Mouse (Mus musculus): ENCODE results near the gene Doc2g. TPM values are rescaled to one million over a fixed set of nuclear protein-coding genes. Genes with fewer than 3 reads are reported as not detected.
"Not testable (repeated sequence)": the region's sequence is repeated elsewhere in the genome, so short reads cannot be mapped to it uniquely, and the experiment has no call there.

Gene Doc2g
- polyA plus RNA-seq, 1 experiment: 2.1 TPM

DNA sequence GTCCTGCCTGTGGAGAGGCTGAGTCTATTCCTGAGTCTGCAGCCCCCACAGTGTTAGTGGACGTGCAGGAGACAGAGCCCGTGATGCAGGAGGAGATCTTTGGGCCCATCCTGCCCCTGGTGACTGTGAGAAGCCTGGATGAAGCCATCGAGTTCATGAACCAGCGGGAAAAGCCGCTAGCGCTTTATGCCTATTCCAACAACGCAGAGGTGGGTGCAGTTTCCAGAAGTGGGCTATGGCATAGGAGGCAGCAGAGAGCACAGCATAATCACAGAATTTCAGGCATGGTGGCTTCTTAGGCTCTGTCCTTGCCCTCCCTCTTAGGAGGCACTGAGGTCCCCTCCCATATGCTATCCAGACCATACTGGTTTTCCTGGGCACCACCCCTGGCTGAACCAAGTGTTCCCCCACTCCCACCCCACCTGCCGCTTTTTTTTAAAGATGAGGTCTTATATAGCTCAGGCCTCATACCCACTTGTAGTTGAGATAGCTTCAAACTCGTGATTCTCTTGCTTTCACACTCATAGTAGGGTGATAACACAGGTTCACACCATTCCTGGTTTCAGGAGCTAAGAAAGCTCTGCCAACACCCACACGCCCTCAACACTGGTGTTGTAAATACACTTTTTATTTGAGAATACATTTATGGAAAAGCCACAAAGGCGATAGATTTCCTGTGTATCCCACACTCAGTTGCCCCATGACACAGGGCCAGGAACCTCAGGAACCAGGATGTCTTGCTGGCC, 36.6 kb upstream of the Doc2g start:
- Histone ChIP-seq H3K4me1 (ENCODE audit: control insufficient read depth, insufficient read depth, low read length) (no peaks in the 10 kb centered on the region), H3K4me3 (ENCODE audit: insufficient read depth, low read length) (no peak overlapping the region), H3K27ac (ENCODE audit: insufficient read depth, low read length) (no peak overlapping the region)
- TF ChIP-seq CTCF (IDR thresholded peaks at IDR 0.05; ENCODE audit: borderline replicate concordance, insufficient read depth, low read length): no peak
- no peak for TF ChIP-seq POLR2A (IDR thresholded peaks at IDR 0.05; ENCODE audit: low read depth, low read length)

GRCm38 (mm10) chr19:3967258-3967657, 35.9 kb upstream of the Doc2g start:
- no peak for TF ChIP-seq CTCF (IDR thresholded peaks at IDR 0.05; ENCODE audit: borderline replicate concordance, insufficient read depth, low read length)
- TF ChIP-seq POLR2A (IDR thresholded peaks at IDR 0.05; ENCODE audit: low read depth, low read length): no peak
- Histone ChIP-seq H3K4me1 (ENCODE audit: control insufficient read depth, insufficient read depth, low read length) (no peaks in the 10 kb centered on the region), H3K4me3 (ENCODE audit: insufficient read depth, low read length) (no peak overlapping the region), H3K27ac (ENCODE audit: insufficient read depth, low read length) (no peak overlapping the region)

DNA sequence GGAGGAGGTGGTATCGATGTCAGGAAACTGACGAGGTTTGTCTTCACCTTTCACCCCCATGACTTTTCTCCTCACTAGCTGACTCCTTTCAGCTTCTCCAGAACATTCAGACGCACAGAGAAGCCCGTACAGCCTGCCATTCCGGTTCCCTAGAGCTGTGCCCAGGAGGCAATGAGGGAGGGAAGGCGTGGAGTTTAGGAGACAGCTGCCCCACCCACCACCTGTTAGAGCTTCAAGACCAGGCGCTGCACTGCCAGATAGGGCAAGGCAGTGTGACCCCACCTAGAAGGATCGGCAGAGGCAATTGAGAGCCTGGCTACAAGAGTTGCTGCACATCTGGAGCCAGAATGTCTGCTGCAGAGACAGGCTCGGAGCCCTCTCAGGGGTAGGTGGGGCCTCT, 30.9 kb upstream of the Doc2g start, which contains the start of gene Aldh3b2:
Aldh3b2 (plus strand) TSS at position 100 of the 400 bp plus-strand sequence.
- Histone ChIP-seq H3K4me3 (ENCODE audit: insufficient read depth, low read length) (no peak within 1 kb of the TSS), H3K27ac (ENCODE audit: insufficient read depth, low read length) (no peak within 1 kb of the TSS), H3K4me1 (ENCODE audit: control insufficient read depth, insufficient read depth, low read length) (no peaks in the 10 kb centered on the region)
- TF ChIP-seq CTCF (IDR thresholded peaks at IDR 0.05; ENCODE audit: borderline replicate concordance, insufficient read depth, low read length) (no peak), POLR2A (IDR thresholded peaks at IDR 0.05; ENCODE audit: low read depth, low read length) (no peak)

DNA sequence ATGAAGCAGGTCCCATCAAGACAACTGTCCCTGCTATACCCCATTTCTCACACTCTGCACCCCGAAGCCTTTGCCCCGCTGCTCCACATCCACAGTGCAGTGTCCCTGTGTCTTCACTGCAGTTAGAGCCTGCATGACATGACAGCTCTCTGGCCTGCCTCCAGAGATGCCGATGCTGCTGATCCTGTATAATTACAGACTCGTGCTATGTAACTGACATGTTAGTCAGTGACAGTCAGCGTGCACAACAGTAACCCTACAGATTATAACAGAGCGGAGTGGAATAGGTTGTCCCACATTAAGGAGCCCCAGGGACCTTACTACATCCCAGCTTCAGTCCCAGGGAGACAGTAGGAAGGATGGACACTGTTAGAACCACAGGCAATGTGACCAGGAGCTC, 28.5 kb upstream of the Doc2g start:
- not testable (repeated sequence) for H3K27ac ChIP-seq (ENCODE audit: insufficient read depth, low read length); H3K4me1 ChIP-seq (ENCODE audit: control insufficient read depth, insufficient read depth, low read length); H3K4me3 ChIP-seq (ENCODE audit: insufficient read depth, low read length)

DNA sequence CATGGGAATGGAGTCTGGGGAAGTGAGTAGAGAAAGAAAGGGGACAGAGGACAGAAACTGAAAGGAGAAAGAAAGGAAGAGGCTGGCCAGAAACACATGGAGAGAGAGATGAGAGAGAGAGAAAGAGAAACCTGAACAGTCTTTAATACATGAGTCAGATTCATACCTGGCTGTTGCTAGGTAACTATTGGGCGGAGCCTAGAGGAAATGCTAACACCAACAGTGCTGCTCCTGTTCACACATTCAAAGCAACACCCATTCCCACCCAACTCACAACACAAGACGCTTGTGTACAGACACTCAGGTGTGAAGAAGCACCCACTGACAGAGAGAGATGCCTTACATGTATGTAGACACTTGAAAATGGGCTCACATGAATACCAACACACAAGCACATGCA, 27.2 kb upstream of the Doc2g start:
- Histone ChIP-seq H3K4me3 (ENCODE audit: insufficient read depth, low read length) (no peak overlapping the region), H3K4me1 (ENCODE audit: control insufficient read depth, insufficient read depth, low read length) (no peaks in the 10 kb centered on the region), H3K27ac (ENCODE audit: insufficient read depth, low read length) (no peak overlapping the region)
- no peak for TF ChIP-seq POLR2A (IDR thresholded peaks at IDR 0.05; ENCODE audit: low read depth, low read length)
- TF ChIP-seq CTCF (IDR thresholded peaks at IDR 0.05; ENCODE audit: borderline replicate concordance, insufficient read depth, low read length): no peak

DNA sequence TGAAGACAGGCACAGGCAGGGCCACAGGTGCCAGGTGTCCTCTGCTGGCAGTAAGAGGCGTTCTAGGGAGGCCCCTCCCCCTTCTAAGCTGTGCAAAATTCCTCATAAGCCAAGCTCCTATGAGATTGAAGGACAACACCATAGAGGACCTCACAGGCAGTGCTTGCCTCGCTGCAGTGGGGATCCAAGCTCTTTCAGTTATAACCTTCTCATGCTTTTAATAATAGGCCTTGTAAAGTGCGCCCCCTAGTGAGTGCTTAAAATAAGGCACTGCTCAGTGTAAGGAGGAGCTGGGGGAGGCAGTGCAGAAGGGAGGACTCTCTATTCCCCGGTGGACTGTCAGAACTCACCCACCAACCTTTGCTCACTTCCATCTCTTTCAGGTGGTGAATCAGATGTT, 22.8 kb upstream of the Doc2g start:
- Histone ChIP-seq H3K4me1 (ENCODE audit: control insufficient read depth, insufficient read depth, low read length) (no peaks in the 10 kb centered on the region), H3K4me3 (ENCODE audit: insufficient read depth, low read length) (no peak overlapping the region), H3K27ac (ENCODE audit: insufficient read depth, low read length) (no peak overlapping the region)
- TF ChIP-seq CTCF (IDR thresholded peaks at IDR 0.05; ENCODE audit: borderline replicate concordance, insufficient read depth, low read length) (no peak; the same call in 1 of the 2 replicates), POLR2A (IDR thresholded peaks at IDR 0.05; ENCODE audit: low read depth, low read length) (no peak)

- TF ChIP-seq POLR2A (IDR thresholded peaks at IDR 0.05; ENCODE audit: low read depth, low read length) (no peak), CTCF (IDR thresholded peaks at IDR 0.05; ENCODE audit: borderline replicate concordance, insufficient read depth, low read length) (no peak)
- H3K27ac ChIP-seq (ENCODE audit: insufficient read depth, low read length): no peak overlapping the region
- no peaks in the 10 kb centered on the region for H3K4me1 ChIP-seq (ENCODE audit: control insufficient read depth, insufficient read depth, low read length)
- H3K4me3 ChIP-seq (ENCODE audit: insufficient read depth, low read length): no peak overlapping the region
These were observed 22.2 kb upstream of the Doc2g start for GRCm38 (mm10) chr19:3980917-3981316.

DNA sequence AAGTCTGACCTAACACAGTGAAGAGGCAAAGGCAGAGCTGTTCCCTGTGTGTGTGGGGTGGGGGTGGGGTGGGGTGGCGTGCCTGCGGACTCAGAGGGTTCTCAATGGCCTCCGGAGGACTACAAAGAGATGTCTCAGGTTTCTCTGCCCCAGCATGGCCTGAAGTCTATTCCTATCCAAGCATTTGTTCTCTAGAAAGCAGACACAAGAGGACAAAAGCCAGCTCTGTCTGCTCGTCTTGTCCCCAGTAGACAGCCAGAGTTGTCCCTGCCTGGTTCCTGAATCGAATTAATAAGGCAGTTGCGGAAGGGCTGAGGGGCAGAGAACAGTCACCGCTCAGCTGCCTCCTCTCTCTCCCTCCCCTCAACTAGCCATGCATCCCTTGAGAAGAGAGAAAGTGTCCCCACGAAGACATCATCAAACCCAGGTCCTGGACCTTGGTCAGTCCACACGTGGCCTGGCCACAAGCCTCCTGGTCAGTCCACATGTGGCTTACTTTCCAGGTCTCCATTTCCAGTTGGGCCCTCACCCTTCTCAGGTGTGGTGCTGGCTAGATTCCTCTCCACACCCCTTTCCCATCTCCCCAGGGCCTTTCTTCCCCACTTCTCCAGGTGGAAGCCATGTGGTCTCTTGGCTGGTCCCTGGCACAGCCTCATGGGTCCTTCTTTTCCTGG, 19.4 kb upstream of the Doc2g start:
- TF ChIP-seq POLR2A (IDR thresholded peaks at IDR 0.05; ENCODE audit: low read depth, low read length) (no peak), CTCF (IDR thresholded peaks at IDR 0.05; ENCODE audit: borderline replicate concordance, insufficient read depth, low read length) (no peak)
- no peak overlapping the region for H3K4me3 ChIP-seq (ENCODE audit: insufficient read depth, low read length)
- peaks cover 5% of the 10 kb centered on the region; the same call in 1 of the 2 replicates for H3K4me1 ChIP-seq (ENCODE audit: control insufficient read depth, insufficient read depth, low read length)
- H3K27ac ChIP-seq (ENCODE audit: insufficient read depth, low read length): no peak overlapping the region

DNA sequence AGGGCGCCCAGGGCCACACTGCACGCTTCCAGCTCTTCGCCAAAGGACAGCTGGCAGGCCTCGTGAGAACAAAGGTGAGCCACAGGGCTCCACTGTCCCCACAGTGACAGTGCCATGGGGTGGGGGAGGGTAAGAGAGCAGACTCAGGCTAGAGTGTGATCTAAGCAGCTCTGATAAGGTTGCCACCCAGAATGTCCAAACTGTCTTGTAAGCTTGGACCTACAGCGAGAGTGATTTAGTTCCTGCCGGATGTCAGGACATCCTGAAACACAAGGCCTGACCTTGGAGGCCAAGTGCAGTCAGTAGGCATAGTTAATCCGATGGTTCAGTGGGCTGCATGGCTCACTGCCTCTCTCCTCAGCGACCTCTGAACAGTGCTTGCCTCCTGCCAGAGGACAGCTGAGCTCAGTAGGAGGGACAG, 17.8 kb upstream of the Doc2g start:
- no peak for TF ChIP-seq CTCF (IDR thresholded peaks at IDR 0.05; ENCODE audit: borderline replicate concordance, insufficient read depth, low read length)
- TF ChIP-seq POLR2A (IDR thresholded peaks at IDR 0.05; ENCODE audit: low read depth, low read length): no peak
- Histone ChIP-seq H3K4me3 (ENCODE audit: insufficient read depth, low read length) (no peak overlapping the region), H3K4me1 (ENCODE audit: control insufficient read depth, insufficient read depth, low read length) (peaks cover 5% of the 10 kb centered on the region; the same call in 1 of the 2 replicates), H3K27ac (ENCODE audit: insufficient read depth, low read length) (no peak overlapping the region)

DNA sequence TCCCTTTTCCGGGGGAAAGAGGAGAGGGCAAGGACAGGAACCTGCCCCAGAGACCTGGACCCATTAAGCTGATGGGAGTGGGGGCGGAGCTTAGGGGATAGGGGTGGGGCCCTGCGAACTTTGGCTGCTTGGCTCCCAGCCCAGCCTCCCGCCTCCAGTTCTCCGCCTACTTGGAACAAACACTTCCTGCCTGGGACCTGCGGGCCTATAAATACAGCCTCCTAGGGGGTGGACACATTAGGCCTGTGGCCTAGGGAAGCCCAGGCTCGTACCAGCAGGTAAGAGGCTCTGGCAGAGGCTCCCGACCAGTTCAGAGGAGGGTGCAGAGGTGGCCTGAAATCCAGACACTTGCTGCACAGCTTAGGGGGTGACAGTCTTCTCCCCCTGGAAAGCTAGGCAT, 16.8 kb upstream of the Doc2g start, which contains the start of gene Acy3:
Acy3 (plus strand) TSS at position 237 of the 400 bp plus-strand sequence.
- no peak within 1 kb of the TSS for H3K4me3 ChIP-seq (ENCODE audit: insufficient read depth, low read length)

More for the DNA sequence above, 16.8 kb upstream of the Doc2g start, which contains the start of gene Acy3:
- H3K4me1 ChIP-seq (ENCODE audit: control insufficient read depth, insufficient read depth, low read length): peaks cover 5% of the 10 kb centered on the region; the same call in 1 of the 2 replicates
- H3K27ac ChIP-seq (ENCODE audit: insufficient read depth, low read length): no peak within 1 kb of the TSS
- TF ChIP-seq CTCF (IDR thresholded peaks at IDR 0.05; ENCODE audit: borderline replicate concordance, insufficient read depth, low read length) (no peak), POLR2A (IDR thresholded peaks at IDR 0.05; ENCODE audit: low read depth, low read length) (peak; percentile 75)

Data from embryonic fibroblast, embryonic 13.5 days (primary cell).